Mouse (Mus musculus): Measurements from ENCODE around the gene Usp22.

DNA sequence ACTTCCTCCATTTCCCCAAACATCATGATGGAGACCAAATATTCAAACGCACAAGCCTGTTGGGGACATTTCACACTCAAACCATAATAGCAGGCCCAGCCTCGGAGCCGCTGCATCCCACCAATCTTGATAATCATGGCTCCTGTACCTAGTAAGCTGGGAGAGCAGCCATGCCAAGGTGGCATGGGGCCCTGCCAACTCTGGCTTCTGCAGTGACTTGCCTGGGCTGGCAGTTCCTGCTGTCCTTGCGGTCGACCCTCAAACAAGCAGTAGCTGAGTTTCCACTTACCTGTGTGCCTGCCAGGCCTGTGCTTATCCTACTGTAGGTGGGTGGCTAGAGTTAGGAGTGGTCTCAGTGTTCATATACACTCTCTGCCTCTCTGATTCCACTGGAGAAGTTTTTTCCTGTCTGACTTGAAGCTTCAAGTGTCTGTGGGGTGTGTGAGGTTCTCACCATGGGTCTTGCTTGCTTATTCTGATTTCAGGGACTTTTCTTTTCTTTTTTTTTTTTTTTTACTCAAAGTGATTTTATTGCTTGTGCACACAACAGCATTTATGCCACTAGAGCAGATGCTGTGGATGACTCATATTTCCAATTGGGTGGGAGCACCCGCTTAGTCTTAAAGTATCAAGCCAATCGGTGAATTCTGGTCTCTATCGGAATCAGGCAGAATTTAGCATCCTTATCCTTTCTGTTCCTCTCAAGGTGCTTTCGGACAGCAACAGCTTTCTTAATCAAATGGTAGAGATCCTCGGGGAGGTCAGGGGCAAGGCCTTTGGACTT, 30.5 kb upstream of the Usp22 start:
- TF ChIP-seq POLR2A (IDR thresholded peaks at IDR 0.05; ENCODE audit: control insufficient read depth, extremely low read depth, insufficient read depth, low read length, poor library complexity) (no peak), CTCF (IDR thresholded peaks at IDR 0.05; ENCODE audit: borderline replicate concordance, control insufficient read depth, extremely low read depth, insufficient read depth, low read length, poor library complexity) (no peak)

All from thymus, adult 2 months (tissue).